Mouse (Mus musculus) hindbrain, embryonic 11.5 days (tissue): ENCODE measurements around the gene Ano5. TPM values are rescaled to one million over a fixed set of nuclear protein-coding genes. Genes with fewer than 3 reads are reported as not detected.

Experiments
- ATAC-seq: fragments of 200-750 bp; cut with Nextera tagmentation; 2 replicates; pipeline ENCODE4 v1.8.0; 2017; ENCODE audit warnings: mild to moderate bottlenecking, moderate TSS enrichment, moderate library complexity; ENCODE audit not compliant: low FRiP score
- DNase-seq: peaks from one replicate; pipeline ENCODE4 v3.0.0-alpha.2; 2015; ENCODE audit warnings: low spot score
- H3K27ac ChIP-seq: fragments of 300-500 bp; sonication (generic); 2 replicates; pipeline ENCODE4 v1.5.1; 2014; ENCODE audit warnings: mild to moderate bottlenecking, low read depth, low read length
- H3K27me3 ChIP-seq: fragments of 300-500 bp; sonication (generic); 2 replicates; pipeline ENCODE4 v1.6.1; 2014; ENCODE audit warnings: mild to moderate bottlenecking, low read length, moderate library complexity, mixed read lengths; ENCODE audit not compliant: control insufficient read depth, insufficient read depth
- H3K36me3 ChIP-seq: fragments of 300-500 bp; sonication (generic); 2 replicates; pipeline ENCODE4 v1.6.1; 2014; ENCODE audit warnings: mild to moderate bottlenecking, low read length, moderate library complexity, mixed read lengths; ENCODE audit not compliant: control insufficient read depth, insufficient read depth
- H3K4me1 ChIP-seq: fragments of 300-500 bp; sonication (generic); replicated peaks from 2 replicates; pipeline ENCODE4 v1.6.1; 2014; ENCODE audit warnings: low read length, mixed read lengths; ENCODE audit not compliant: control insufficient read depth, insufficient read depth
- H3K4me2 ChIP-seq: fragments of 300-500 bp; sonication (generic); replicated peaks from 2 replicates; pipeline ENCODE4 v1.6.1; 2014; ENCODE audit warnings: mild to moderate bottlenecking, low read depth, low read length
- H3K4me3 ChIP-seq: fragments of 300-500 bp; sonication (generic); 2 replicates; pipeline ENCODE4 v1.5.1; 2014; ENCODE audit warnings: low read depth, low read length
- H3K9ac ChIP-seq: fragments of 300-500 bp; sonication (generic); 2 replicates; pipeline ENCODE4 v1.6.1; 2014; ENCODE audit warnings: low read depth, low read length
- H3K9me3 ChIP-seq: fragments of 300-500 bp; sonication (generic); 2 replicates; pipeline ENCODE4 v1.6.1; 2016; ENCODE audit warnings: low read length; ENCODE audit not compliant: control insufficient read depth
- WGBS: fragments of 180-500 bp; shearing (Covaris S2); extraction: QIAGEN DNeasy Blood & Tissue Kit; methylation state at CpG from one replicate; pipeline ENCODE4 v1.1.7; 2014; 5-methylcytosine and 5-hydroxymethylcytosine counted together
- polyA plus RNA-seq: library from polyadenylated mRNA; unstranded; fragments of >200 nt; fragmentation: Nextera tagmentation; extraction: Ambion mirVana; gene quantifications from 2 replicates; pipeline ENCODE4 v1.2.1, GENCODE M21; 2014

Ano5 gene
- polyA plus RNA-seq, 1 experiment from 2014 or later, result 0.23 TPM

GRCm38 (mm10) chr7:51633230-51633844, 122.5 kb downstream of the Ano5 start:
- H3K36me3 ChIP-seq, result no peaks in the 10 kb centered on the region
- peak; percentile 41 for DNase-seq
- no peak overlapping the region for H3K4me2 ChIP-seq
- no peak overlapping the region for H3K4me3 ChIP-seq
- H3K27ac ChIP-seq, result peak overlapping the region; percentile 74
- peak; percentile 73 for ATAC-seq
- no peaks in the 10 kb centered on the region for H3K9me3 ChIP-seq
- WGBS, result 8% methylated on average over 7 of the region's 7 CpGs
- H3K27me3 ChIP-seq, result peaks cover 6% of the 10 kb centered on the region; the same call in 1 of the 2 replicates
- H3K9ac ChIP-seq, result no peak overlapping the region
- H3K4me1 ChIP-seq, result no peaks in the 10 kb centered on the region

Other genes with a start within 250 kb of the Ano5 start
- 33.2 and 34.9 TPM in 2 replicates for gene Slc17a6, start 111.0 kb downstream of the Ano5 start, polyA plus RNA-seq